Mouse (Mus musculus): Measurements from ENCODE around the gene Ttc39b. TPM values are rescaled to one million over a fixed set of nuclear protein-coding genes. Genes with fewer than 3 reads are reported as not detected.

Ttc39b gene
- total RNA-seq, 1 experiment = 65.6 TPM

DNA sequence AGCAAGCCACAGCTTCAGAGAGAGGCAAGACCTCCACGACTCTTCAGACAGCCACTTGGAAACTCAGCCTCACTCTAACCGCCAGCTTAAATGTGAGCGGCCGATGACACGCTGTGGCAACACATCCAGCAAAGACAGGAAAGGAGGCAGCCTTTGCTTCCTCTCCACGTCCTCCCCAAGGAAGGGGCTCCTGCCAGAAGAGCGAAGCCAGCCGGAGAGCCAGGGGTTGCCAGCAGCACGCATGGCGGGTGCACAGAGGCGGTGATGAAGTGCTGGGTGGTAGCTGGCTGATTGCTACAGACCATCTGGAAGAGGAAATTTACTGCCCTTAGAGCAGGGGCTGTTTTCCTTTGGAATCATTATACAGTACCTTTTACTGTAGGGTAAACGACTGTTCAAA lies 112.3 kb downstream of the Ttc39b start:
- peak overlapping the region; percentile 39 to 51; a peak in 3 of 4 replicates for H3K4me3 ChIP-seq (ENCODE audit: insufficient read depth in 1 of 2, low read depth in 1 of 2, low read length in 2 of 2, poor library complexity in 1 of 2, severe bottlenecking in 1 of 2)
- no peak for DNase-seq (ENCODE audit: low read depth, low spot score)
- no peak overlapping the region for H3K27ac ChIP-seq (ENCODE audit: insufficient read depth, low read depth, low read length, poor library complexity, severe bottlenecking)
- no peaks in the 10 kb centered on the region for H3K9me3 ChIP-seq (ENCODE audit: control insufficient read depth, insufficient read depth, low read depth, low read length)
- peak overlapping the region; percentile 54 for H3K9ac ChIP-seq (ENCODE audit: insufficient read depth, low read depth, low read length, poor library complexity, severe bottlenecking)
- TF ChIP-seq CHD2 (IDR thresholded peaks at IDR 0.05; ENCODE audit: low read depth, low read length) (no peak), ZNF384 (IDR thresholded peaks at IDR 0.05; ENCODE audit: low read depth, low read length) (no peak), ZC3H11A (IDR thresholded peaks at IDR 0.05; ENCODE audit: borderline replicate concordance, low read depth, low read length) (no peak), HCFC1 (IDR thresholded peaks at IDR 0.05; ENCODE audit: borderline replicate concordance, insufficient read depth, low read length) (no peak), MAFK (IDR thresholded peaks at IDR 0.05; ENCODE audit: insufficient read depth, low read depth, low read length) (no peak)
- no peaks in the 10 kb centered on the region; a peak in 1 of 4 replicates for H3K4me1 ChIP-seq (ENCODE audit: control insufficient read depth in 2 of 2, insufficient read depth in 2 of 2, low read length in 2 of 2, poor library complexity in 1 of 2)
- in situ Hi-C loops (cut with MboI; ENCODE audit: low sequenced_read_pairs in 2 of 2, unreplicated experiment in 2 of 2) = no loop called here
- no peaks in the 10 kb centered on the region for H3K36me3 ChIP-seq (ENCODE audit: control insufficient read depth, insufficient read depth, low read length, poor library complexity, severe bottlenecking)

DNA sequence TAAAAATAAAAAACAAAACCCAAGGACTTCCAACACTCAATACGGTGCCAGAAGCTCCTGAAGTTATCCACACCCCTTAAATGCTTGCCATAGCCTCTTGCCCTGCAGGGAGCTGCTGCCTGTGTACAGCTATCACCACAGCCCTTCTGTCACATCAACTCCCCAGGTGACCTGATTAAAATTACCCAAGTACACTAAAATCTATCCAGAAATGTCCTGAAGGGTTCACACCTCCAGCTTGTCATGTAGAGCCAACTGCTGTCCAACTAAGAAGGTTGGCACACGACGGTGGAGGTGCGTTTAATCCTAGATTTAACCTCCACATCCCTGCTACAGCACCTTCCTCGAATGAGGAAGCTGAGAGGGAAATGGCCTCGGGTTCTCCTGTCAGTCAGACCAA lies 113.6 kb downstream of the Ttc39b start:
- in situ Hi-C loops (cut with MboI; ENCODE audit: low sequenced_read_pairs in 2 of 2, unreplicated experiment in 2 of 2) = no loop called here
- no peak for DNase-seq (ENCODE audit: low read depth, low spot score)
- H3K36me3 ChIP-seq (ENCODE audit: control insufficient read depth, insufficient read depth, low read length, poor library complexity, severe bottlenecking) = no peaks in the 10 kb centered on the region
- H3K9me3 ChIP-seq (ENCODE audit: control insufficient read depth, insufficient read depth, low read depth, low read length) = no peaks in the 10 kb centered on the region
- H3K27ac ChIP-seq (ENCODE audit: insufficient read depth, low read depth, low read length, poor library complexity, severe bottlenecking) = no peak overlapping the region
- H3K9ac ChIP-seq (ENCODE audit: insufficient read depth, low read depth, low read length, poor library complexity, severe bottlenecking) = no peak overlapping the region
- no peaks in the 10 kb centered on the region; a peak in 1 of 4 replicates for H3K4me1 ChIP-seq (ENCODE audit: control insufficient read depth in 2 of 2, insufficient read depth in 2 of 2, low read length in 2 of 2, poor library complexity in 1 of 2)
- TF ChIP-seq ZNF384 (IDR thresholded peaks at IDR 0.05; ENCODE audit: low read depth, low read length) = no peak
- TF ChIP-seq MAFK (IDR thresholded peaks at IDR 0.05; ENCODE audit: insufficient read depth, low read depth, low read length) = no peak
- no peak for TF ChIP-seq HCFC1 (IDR thresholded peaks at IDR 0.05; ENCODE audit: borderline replicate concordance, insufficient read depth, low read length)
- TF ChIP-seq ZC3H11A (IDR thresholded peaks at IDR 0.05; ENCODE audit: borderline replicate concordance, low read depth, low read length) = no peak
- TF ChIP-seq CHD2 (IDR thresholded peaks at IDR 0.05; ENCODE audit: low read depth, low read length) = no peak
- no peak overlapping the region for H3K4me3 ChIP-seq (ENCODE audit: insufficient read depth in 1 of 2, low read depth in 1 of 2, low read length in 2 of 2, poor library complexity in 1 of 2, severe bottlenecking in 1 of 2)

DNA sequence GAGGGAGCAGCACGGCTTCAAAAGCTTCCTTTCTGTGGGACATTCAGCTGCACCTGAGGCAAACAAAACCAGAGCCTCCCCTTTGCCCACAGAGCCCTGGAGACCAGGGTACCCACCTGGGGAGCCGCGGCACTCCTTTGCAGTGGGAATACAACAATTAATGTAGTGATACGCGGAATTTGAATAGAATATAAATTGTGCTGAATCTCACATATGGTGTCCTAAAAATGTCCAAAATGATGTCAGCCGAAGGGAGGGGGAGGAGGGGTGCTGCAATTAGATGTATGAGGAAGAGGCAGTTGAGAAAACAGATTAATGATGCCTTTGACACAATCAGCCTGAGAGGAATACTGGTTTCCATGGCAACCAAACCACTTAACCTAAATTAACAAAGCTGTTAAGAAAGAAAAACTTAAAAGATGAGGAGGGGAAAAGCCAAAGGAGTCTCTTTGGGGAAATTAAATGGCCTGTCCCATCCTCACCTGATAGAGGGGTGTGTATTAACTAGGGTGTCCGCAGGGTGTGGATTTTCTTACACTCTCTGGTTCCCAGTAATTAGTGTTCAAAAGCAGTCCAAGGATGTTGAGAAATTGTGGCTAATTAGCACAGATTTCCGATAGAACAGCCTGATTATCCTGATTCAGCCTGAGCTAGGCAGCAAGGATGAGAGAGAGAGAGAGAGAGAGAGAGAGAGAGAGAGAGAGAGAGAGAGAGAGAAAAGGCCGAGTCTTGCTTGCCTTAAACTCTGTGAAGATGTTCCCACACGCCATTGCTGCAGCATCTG lies 117.1 kb downstream of the Ttc39b start:
- TF ChIP-seq ZNF384 (IDR thresholded peaks at IDR 0.05; ENCODE audit: low read depth, low read length) = no peak
- TF ChIP-seq MAFK (IDR thresholded peaks at IDR 0.05; ENCODE audit: insufficient read depth, low read depth, low read length) = no peak
- TF ChIP-seq ZC3H11A (IDR thresholded peaks at IDR 0.05; ENCODE audit: borderline replicate concordance, low read depth, low read length) = no peak
- no peak for TF ChIP-seq HCFC1 (IDR thresholded peaks at IDR 0.05; ENCODE audit: borderline replicate concordance, insufficient read depth, low read length)
- Histone ChIP-seq H3K9me3 (ENCODE audit: control insufficient read depth, insufficient read depth, low read depth, low read length) (no peaks in the 10 kb centered on the region), H3K36me3 (ENCODE audit: control insufficient read depth, insufficient read depth, low read length, poor library complexity, severe bottlenecking) (no peaks in the 10 kb centered on the region), H3K4me3 (ENCODE audit: insufficient read depth in 1 of 2, low read depth in 1 of 2, low read length in 2 of 2, poor library complexity in 1 of 2, severe bottlenecking in 1 of 2) (no peak overlapping the region), H3K27ac (ENCODE audit: insufficient read depth, low read depth, low read length, poor library complexity, severe bottlenecking) (no peak overlapping the region), H3K9ac (ENCODE audit: insufficient read depth, low read depth, low read length, poor library complexity, severe bottlenecking) (no peak overlapping the region), H3K4me1 (ENCODE audit: control insufficient read depth in 2 of 2, insufficient read depth in 2 of 2, low read length in 2 of 2, poor library complexity in 1 of 2) (no peaks in the 10 kb centered on the region; a peak in 1 of 4 replicates)
- no peak for DNase-seq (ENCODE audit: low read depth, low spot score)
- in situ Hi-C loops (cut with MboI; ENCODE audit: low sequenced_read_pairs in 2 of 2, unreplicated experiment in 2 of 2) = no loop called here

DNA sequence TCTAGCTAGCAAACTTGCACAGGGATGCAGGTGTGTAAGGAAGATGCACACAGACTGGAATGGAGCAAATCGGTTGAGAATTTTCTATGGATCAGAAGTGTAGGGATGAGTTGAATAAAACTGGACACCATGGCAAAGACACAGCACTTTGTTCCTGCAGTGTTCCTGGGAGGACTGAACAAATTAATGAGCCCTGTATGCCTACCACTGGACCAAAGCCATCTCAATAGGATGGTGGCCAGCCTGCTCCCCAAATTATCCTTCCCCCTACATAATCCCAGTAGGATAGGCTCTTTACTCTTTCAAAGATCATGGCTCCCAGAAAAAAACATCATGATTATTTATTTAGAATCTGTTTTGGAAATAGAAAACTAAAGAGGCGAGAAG lies 117.6 kb downstream of the Ttc39b start:
- in situ Hi-C loops (cut with MboI; ENCODE audit: low sequenced_read_pairs in 2 of 2, unreplicated experiment in 2 of 2) = no loop called here

More for the DNA sequence above, 117.6 kb downstream of the Ttc39b start:
- Histone ChIP-seq H3K4me1 (ENCODE audit: control insufficient read depth in 2 of 2, insufficient read depth in 2 of 2, low read length in 2 of 2, poor library complexity in 1 of 2) (no peaks in the 10 kb centered on the region; a peak in 1 of 4 replicates), H3K9ac (ENCODE audit: insufficient read depth, low read depth, low read length, poor library complexity, severe bottlenecking) (no peak overlapping the region), H3K4me3 (ENCODE audit: insufficient read depth in 1 of 2, low read depth in 1 of 2, low read length in 2 of 2, poor library complexity in 1 of 2, severe bottlenecking in 1 of 2) (no peak overlapping the region), H3K27ac (ENCODE audit: insufficient read depth, low read depth, low read length, poor library complexity, severe bottlenecking) (no peak overlapping the region), H3K36me3 (ENCODE audit: control insufficient read depth, insufficient read depth, low read length, poor library complexity, severe bottlenecking) (no peaks in the 10 kb centered on the region), H3K9me3 (ENCODE audit: control insufficient read depth, insufficient read depth, low read depth, low read length) (no peaks in the 10 kb centered on the region)
- TF ChIP-seq ZC3H11A (IDR thresholded peaks at IDR 0.05; ENCODE audit: borderline replicate concordance, low read depth, low read length) (no peak), CHD2 (IDR thresholded peaks at IDR 0.05; ENCODE audit: low read depth, low read length) (no peak), HCFC1 (IDR thresholded peaks at IDR 0.05; ENCODE audit: borderline replicate concordance, insufficient read depth, low read length) (no peak)
- no peak for DNase-seq (ENCODE audit: low read depth, low spot score)
